Mouse (Mus musculus) layer of hippocampus, postnatal 14 days (tissue): Measurements from ENCODE around the gene Pcgf2. TPM values are rescaled to one million over a fixed set of nuclear protein-coding genes. Genes with fewer than 3 reads are reported as not detected.

Experiments
- DNase-seq, 2 experiments: peaks; one replicate each; pipeline ENCODE4 v3.0.0; 2021 to 2022; ENCODE audit warnings: low spot score in 2 of 2, mixed read lengths in 1 of 2
- total RNA-seq, 2 experiments: library from RNA; stranded (reverse); gene quantifications; 2 replicates each; pipeline ENCODE4 v1.2.3; 2021

The Pcgf2 gene
- total RNA-seq, 2 experiments from 2014 or later, result 29.9 to 32.7 TPM

DNA sequence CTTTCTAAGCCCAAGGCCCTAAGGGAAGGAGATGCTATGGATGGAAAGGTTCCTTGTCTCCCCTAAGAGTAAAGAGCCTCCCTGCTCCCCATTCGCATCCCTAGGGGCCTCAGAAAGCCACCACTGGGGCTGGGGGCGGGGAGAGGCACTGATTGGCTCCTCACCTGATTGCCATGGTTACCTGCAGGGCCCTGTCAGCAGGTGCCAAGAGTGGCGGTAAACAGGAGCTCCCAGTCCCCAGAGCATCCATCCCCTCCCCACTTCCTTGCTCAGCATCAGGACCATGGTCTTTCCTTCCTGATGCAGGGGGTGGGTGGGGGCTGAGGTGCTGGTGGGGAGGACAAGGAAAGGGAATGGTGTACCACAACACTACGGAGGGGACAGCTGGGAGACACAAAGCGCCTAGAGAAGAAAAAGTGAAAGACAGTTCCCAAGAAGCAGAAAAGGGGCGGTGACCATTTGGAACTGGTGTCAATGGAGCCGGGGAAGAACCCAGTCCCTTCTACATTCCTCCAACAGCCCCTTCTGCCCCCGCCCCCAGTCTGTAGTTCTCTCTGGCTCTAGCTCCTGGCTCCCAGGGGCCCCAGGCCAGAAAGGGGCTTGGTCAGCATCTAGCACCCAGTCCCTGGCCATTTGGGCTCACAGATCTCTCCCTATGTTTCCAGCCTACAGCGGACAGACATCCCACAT lies 4.4 kb downstream of the Pcgf2 start:
- DNase-seq, result peak in 1 of 2 experiments; percentile 54

DNA sequence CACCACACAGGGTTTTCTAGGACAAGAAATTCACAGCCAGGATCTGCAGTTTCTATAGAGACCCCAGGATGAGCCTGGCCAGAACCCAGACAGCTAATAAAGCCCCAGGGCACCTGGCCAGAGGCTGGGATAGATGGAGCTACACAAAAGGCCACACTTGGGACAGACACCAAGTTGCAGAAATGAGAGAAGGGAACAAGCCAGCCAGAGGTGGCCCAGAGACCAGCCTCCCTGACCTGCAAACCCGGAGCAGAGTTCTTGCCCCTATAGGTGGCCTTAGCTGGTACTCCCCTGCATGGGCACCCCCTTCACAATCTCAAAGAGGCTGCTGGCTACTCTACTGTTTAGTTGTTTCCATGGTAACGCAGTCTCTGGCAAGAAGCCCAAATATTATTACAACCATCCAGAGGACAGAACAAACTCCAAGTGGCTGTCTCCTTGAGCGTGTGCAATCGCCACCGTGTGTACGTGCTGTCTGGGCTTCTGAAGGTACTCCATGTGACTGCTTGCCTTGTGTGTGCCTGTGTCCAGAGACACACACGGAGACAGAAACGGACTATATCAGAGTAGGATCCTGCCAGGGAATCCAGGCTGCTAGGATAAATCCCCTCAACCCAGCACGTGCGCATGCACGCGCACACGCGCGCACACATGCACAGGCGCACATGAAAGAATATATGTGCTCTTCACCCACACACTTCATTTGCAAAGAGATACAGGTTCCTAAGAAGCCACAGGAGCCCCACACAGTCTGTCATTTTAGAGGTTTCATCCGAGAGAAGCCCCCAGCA lies 5.2 kb downstream of the Pcgf2 start:
- DNase-seq, result peak; percentile 65 to 85

- DNase-seq, result no peak
These were observed 5.9 kb downstream of the Pcgf2 start for GRCm38 (mm10) chr11:97694435-97694834.

DNA sequence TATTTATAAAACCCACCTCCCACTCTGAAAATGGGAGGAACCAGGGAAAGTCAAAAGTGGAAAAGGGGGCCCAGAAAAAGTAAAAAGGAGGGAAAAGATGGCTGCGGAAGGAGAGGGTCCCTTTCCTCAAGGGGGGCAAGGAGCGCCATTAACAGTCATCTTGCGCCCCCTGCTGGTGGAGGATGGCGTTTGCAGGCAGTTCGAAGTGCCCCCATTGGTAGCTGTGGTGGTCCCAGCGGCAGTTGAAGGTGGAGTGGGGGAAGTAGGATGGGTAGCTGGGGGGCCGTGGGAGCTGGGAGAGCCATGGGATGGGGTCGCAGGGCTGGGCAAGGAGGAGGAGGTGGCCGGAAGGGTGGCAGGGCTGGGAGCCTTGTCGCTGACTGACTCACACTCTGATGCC lies 10.4 kb downstream of the Pcgf2 start:
- peak; percentile 58 to 67 for DNase-seq

DNA sequence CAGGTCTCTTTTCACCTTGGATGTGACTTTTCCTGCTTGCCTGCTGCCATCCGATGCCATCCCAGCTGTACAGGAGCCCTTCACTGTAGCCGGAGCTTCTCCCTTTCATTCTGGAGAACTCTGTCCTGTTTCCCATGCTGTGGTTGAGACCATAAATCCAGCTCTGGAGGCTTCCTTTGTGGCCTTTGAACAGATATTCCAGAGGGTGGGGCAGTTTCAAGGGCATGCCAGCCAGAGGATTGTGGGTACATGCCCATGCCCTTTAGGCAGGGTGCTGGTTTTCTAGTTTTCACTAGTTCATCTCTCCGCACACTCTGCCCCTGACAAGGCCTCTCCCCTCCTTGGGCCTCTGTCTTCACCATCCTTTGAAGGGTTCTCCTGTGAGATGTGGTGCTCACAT lies 13.2 kb downstream of the Pcgf2 start:
- no peak for DNase-seq

GRCm38 (mm10) chr11:97686322-97686908 lies 13.9 kb downstream of the Pcgf2 start:
- DNase-seq, result no peak

DNA sequence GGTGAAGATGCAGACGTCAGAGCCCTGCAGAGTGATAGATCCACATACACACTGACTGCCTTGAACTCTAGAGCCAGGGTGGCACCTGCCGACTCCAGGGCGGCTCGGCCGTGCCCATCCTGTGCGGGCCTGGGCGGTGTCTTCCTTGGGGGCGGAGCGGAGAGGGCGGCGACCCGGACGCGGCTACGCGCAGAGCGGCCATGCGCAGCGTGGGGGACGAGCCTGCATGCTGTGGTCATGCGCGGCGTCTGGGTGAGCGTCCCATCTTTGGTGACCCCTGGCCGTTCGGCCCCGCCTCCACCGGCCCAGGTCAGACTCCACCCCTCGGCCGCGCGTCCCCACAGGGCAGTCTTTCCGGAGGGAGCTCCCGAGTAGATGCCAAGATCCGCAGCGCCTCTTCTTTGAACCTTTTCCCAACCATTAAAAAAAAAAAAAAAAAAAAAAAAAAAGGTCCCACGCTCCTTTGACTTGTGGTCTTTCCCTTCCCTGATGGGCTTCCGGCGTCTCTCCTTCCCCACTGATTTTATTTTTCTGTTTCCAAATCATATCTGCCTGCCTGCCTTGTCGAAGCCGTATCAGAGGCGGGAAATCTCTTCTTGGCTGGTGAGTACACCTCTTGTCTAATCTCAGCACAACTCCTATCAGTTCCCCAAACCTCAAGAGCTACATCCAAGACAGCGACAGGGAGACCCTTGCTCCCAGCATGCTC lies 14.5 kb downstream of the Pcgf2 start, which contains the start of gene Cisd3:
Cisd3 (plus strand) TSS at position 214 of the 709 bp plus-strand sequence.
- DNase-seq, result peak; percentile 65 to 79

- no peak for DNase-seq
These were observed 15.5 kb downstream of the Pcgf2 start for GRCm38 (mm10) chr11:97684766-97685165.

GRCm38 (mm10) chr11:97684063-97684680 lies 16.1 kb downstream of the Pcgf2 start:
- DNase-seq, result no peak

GRCm38 (mm10) chr11:97682504-97683055 lies 17.7 kb downstream of the Pcgf2 start:
- no peak for DNase-seq

- no peak for DNase-seq
These were observed 19.9 kb downstream of the Pcgf2 start for GRCm38 (mm10) chr11:97680430-97680829.

- no peak for DNase-seq
These were observed 22.0 kb downstream of the Pcgf2 start for GRCm38 (mm10) chr11:97678301-97678700.

DNA sequence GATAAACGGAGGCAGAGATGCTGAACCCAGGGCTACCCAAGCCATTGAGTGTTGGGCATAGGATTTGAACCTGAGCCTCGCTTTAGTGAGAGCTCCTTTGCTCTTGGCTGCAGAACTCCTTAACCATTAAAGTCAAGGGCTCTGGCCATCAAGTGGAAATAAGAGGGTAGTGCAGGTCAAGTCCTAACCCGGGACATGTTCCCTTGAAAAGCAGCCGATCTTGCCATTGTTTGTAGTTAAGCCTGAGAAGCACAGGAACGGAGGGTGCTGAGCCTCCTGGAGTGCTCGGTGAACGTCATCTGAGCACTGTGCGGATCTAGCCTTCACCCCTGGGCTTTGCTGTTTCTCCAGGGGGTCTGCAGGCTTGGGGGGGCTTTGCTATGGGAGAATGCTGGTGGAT lies 22.5 kb downstream of the Pcgf2 start:
- DNase-seq, result no peak

GRCm38 (mm10) chr11:97677381-97677780 lies 22.9 kb downstream of the Pcgf2 start:
- DNase-seq, result no peak

DNA sequence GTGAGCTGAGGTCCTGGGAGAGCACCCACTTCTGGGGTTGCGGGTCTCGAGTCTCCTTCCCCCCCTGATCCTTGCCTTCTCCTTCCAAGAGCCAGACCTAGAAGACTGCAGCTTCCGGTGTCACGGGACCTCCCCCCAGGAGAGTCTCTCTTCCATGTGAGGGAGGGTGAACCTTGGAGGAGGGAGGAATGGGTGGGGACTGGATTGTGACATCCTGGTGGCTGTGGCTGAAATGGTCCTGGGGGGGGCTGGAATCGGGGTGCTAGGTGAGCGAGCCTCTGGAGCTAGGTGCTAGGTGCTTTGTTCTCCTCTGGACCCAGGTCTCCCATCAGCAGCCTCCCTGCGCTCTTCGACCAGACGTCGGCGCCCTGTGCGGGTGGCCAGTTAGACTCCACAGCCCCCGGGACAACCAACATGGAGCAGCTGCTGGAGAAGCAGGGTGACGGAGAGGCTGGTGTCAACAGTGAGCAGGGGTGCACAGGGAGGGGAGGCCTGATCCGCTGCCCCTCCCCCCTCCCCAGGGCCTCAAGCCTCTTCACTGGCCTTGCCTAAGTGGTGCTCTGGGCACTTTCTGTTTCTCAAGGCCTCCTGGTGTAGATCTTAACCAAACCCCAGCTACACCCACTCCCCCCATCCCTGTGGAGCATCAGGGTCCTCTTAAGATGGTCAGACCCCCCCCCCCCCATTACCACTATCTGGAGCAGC lies 24.1 kb downstream of the Pcgf2 start:
- no peak for DNase-seq

DNA sequence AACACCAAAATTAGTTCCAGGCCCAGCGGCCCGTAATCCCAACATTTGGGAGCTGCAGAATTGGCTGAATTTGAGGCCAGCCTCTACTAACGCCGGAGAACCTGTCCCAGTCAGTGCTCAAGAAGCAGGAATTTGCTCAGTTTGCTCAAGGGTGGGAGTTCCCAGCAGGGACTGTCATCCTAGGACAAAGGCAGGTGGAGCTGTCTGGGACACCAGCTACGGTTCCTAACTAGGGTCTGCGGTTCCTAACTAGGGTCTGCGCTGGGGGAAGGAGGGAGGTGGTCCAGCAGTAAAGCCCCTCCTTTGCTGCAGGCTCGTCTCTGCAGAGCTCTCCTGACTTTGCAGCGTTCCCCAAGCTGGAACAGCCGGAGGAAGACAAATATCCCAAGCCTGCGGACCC lies 27.1 kb downstream of the Pcgf2 start:
- DNase-seq, result no peak

- no peak for DNase-seq
These were observed 29.1 kb downstream of the Pcgf2 start for GRCm38 (mm10) chr11:97671177-97671527.

- DNase-seq, result no peak
These were observed 29.8 kb downstream of the Pcgf2 start for GRCm38 (mm10) chr11:97670234-97671176.

DNA sequence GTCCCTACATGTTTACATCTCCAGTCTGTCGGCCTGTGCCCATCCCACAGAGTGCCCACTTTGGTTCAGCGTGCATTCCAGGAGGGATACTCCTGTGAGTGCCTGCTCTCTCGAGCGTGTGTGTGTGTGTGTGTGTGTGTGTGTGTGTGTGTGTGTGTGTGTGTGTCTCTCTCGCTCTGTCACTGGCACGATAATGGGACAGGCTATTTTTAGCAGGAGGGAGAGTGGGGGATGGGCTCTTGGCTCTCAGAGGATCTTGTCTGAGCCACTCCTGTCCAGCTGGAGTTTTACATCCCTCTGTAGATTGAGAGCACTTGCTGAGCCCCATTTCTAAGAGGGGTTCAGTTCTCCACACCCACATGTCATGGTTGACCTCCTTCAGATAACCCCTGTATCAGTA lies 30.5 kb downstream of the Pcgf2 start:
- DNase-seq, result peak in 1 of 2 experiments; percentile 30
